Mouse (Mus musculus) neural tube, embryonic 11.5 days (tissue): Measurements from ENCODE around the gene Phpt1. TPM values are rescaled to one million over a fixed set of nuclear protein-coding genes. Genes with fewer than 3 reads are reported as not detected.

Experiments used
- ATAC-seq: fragments of 200-750 bp; cut with Nextera tagmentation; 2 replicates; pipeline ENCODE4 v1.8.0; 2017; ENCODE audit warnings: moderate number of reproducible peaks, mild to moderate bottlenecking, moderate TSS enrichment, moderate library complexity; ENCODE audit not compliant: insufficient read depth, low FRiP score, low TSS enrichment
- DNase-seq: peaks from one replicate; pipeline ENCODE4 v3.0.0-alpha.2; 2015; ENCODE audit warnings: low spot score
- H3K27ac ChIP-seq: fragments of 300-500 bp; sonication (generic); 2 replicates; pipeline ENCODE4 v1.5.1; 2014; ENCODE audit warnings: low read depth, mild to moderate bottlenecking, low read length
- H3K27me3 ChIP-seq: fragments of 300-500 bp; sonication (generic); 2 replicates; pipeline ENCODE4 v1.6.1; 2014; ENCODE audit warnings: mild to moderate bottlenecking, low read length, mixed read lengths; ENCODE audit not compliant: control insufficient read depth, insufficient read depth
- H3K36me3 ChIP-seq: fragments of 300-500 bp; sonication (generic); 2 replicates; pipeline ENCODE4 v1.6.1; 2014; ENCODE audit warnings: mild to moderate bottlenecking, low read length, moderate library complexity, mixed read lengths; ENCODE audit not compliant: control insufficient read depth, insufficient read depth
- H3K4me1 ChIP-seq: fragments of 300-500 bp; sonication (generic); 2 replicates; pipeline ENCODE4 v1.6.1; 2014; ENCODE audit warnings: low read length, mixed read lengths; ENCODE audit not compliant: control insufficient read depth, insufficient read depth
- H3K4me2 ChIP-seq: fragments of 300-500 bp; sonication (generic); 2 replicates; pipeline ENCODE4 v1.6.1; 2014; ENCODE audit warnings: low read depth, mild to moderate bottlenecking, moderate library complexity
- H3K4me3 ChIP-seq: fragments of 300-500 bp; sonication (generic); 2 replicates; pipeline ENCODE4 v1.5.1; 2014; ENCODE audit warnings: low read depth, low read length
- H3K9ac ChIP-seq: fragments of 300-500 bp; sonication (generic); 2 replicates; pipeline ENCODE4 v1.6.1; 2014; ENCODE audit warnings: mild to moderate bottlenecking, low read length
- H3K9me3 ChIP-seq: fragments of 300-500 bp; sonication (generic); 2 replicates; pipeline ENCODE4 v1.6.1; 2016; ENCODE audit warnings: low read length; ENCODE audit not compliant: control insufficient read depth
- whole genome bisulfite sequencing: fragments of 180-500 bp; shearing (Covaris S2); extraction: QIAGEN DNeasy Blood & Tissue Kit; methylation state at CpG from one replicate; pipeline ENCODE4 v1.1.7; 2014; 5-methylcytosine and 5-hydroxymethylcytosine counted together
- polyA plus RNA-seq: library from polyadenylated mRNA; unstranded; fragments of >200 nt; fragmentation: Nextera tagmentation; extraction: Ambion mirVana; gene quantifications from 2 replicates; pipeline ENCODE4 v1.2.1, GENCODE M21; 2014

Gene Phpt1
- polyA plus RNA-seq, 1 experiment from 2014 or later: 167 TPM

GRCm38 (mm10) chr2:25545996-25546810 is 28.8 kb downstream of the Phpt1 start:
- Histone ChIP-seq H3K4me2 (peak overlapping the region; percentile 63), H3K27me3 (no peaks in the 10 kb centered on the region), H3K4me3 (peak overlapping the region; percentile 62), H3K9ac (peak overlapping the region; percentile 61), H3K4me1 (peaks cover 5% of the 10 kb centered on the region), H3K9me3 (no peaks in the 10 kb centered on the region), H3K36me3 (no peaks in the 10 kb centered on the region), H3K27ac (peak overlapping the region; percentile 31; the same call in 1 of the 2 replicates)
- ATAC-seq (peak; percentile 64), DNase-seq (no peak)
- WGBS: 10% methylated on average over 36 of the region's 43 CpGs

GRCm38 (mm10) chr2:25541644-25542367 is 33.2 kb downstream of the Phpt1 start:
- Histone ChIP-seq H3K27ac (no peak overlapping the region), H3K36me3 (no peaks in the 10 kb centered on the region), H3K4me2 (no peak overlapping the region), H3K9ac (no peak overlapping the region), H3K4me3 (no peak overlapping the region), H3K27me3 (no peaks in the 10 kb centered on the region), H3K9me3 (no peaks in the 10 kb centered on the region), H3K4me1 (peaks cover 5% of the 10 kb centered on the region)
- ATAC-seq: no peak
- WGBS: 82% methylated on average over 10 of the region's 10 CpGs
- no peak for DNase-seq

DNA sequence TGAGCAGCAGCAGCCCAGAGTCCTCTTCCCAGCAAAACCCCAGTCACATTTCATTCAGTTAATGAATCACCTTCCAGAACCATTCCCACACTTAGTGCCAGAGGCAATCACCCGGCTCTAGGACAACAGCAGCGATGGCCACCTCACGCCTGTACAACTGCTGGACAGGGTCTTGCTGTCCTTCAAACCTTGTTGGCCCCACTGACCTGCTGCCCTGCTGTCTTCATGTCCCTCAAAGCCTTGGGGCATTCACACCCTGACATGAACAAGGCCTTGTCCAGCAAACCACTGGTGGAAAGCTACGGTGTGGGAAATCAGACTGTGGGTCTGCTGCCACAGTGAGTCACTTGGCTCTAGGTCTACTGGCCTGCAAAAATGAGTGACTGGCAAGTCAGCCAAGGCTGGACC is 34.5 kb downstream of the Phpt1 start:
- no peaks in the 10 kb centered on the region for H3K36me3 ChIP-seq
- no peak overlapping the region for H3K4me3 ChIP-seq
- no peak for DNase-seq
- H3K4me2 ChIP-seq: no peak overlapping the region
- no peaks in the 10 kb centered on the region for H3K4me1 ChIP-seq
- H3K27ac ChIP-seq: no peak overlapping the region
- no peaks in the 10 kb centered on the region for H3K27me3 ChIP-seq
- H3K9ac ChIP-seq: no peak overlapping the region
- 93% methylated on average over 4 of the region's 4 CpGs for WGBS
- no peaks in the 10 kb centered on the region for H3K9me3 ChIP-seq
- ATAC-seq: no peak

- DNase-seq: no peak
- Histone ChIP-seq H3K4me3 (no peak overlapping the region), H3K9me3 (no peaks in the 10 kb centered on the region), H3K27me3 (no peaks in the 10 kb centered on the region), H3K4me2 (no peak overlapping the region), H3K9ac (no peak overlapping the region), H3K4me1 (no peaks in the 10 kb centered on the region), H3K36me3 (no peaks in the 10 kb centered on the region; the same call in 1 of the 2 replicates), H3K27ac (no peak overlapping the region)
- WGBS: 90% methylated on average over 8 of the region's 8 CpGs
- no peak for ATAC-seq
These were observed 38.5 kb downstream of the Phpt1 start for GRCm38 (mm10) chr2:25536531-25536930.

DNA sequence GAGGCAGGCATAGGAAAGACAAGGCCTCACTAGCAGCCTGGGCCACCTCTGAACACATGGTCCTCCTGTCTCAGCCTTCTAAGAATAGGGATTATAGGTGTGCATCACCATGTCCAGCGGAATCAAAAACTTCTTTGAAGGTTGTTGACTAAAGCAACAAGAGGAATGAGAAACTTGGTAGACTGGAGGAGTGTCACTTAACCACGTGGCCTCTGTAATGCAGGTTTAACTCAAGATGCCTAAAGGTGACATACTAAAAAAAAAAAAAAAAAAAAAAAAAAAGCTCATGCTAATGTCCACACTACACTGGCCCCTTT is 40.2 kb downstream of the Phpt1 start:
- peaks cover 5% of the 10 kb centered on the region; the same call in 1 of the 2 replicates for H3K36me3 ChIP-seq
- DNase-seq: no peak

DNA sequence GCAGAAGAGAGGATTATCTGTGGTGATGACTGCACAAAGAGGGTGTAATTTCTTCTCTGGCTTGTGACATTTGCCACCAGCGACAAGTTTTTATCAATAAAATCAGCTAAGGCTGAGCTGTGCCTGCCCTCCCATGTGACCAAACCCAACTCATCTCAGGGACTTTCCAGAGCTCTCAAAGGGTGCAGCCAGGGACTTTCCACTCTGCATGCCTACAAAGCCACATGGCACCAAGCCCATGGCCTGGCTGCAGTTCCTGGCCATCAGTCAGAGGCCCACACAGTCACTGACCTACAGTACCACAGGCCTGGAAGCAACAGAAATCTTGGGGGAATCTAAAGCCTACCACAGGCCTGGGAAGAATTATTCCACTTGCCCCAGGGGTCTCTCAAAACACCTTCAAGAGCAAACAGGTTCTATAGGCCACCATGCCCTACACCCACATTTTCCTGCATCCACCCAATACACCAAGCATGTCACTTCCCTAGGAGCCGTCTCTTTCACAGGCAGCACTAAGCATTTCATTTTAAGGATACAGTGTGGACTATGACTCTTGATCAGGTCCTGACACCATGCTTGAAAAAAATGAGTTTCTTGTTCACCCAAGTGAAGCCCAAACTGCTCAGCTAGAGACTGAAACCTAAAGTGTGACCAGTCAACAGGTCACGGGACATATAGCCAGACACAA is 40.7 kb downstream of the Phpt1 start:
- Histone ChIP-seq H3K4me1 (no peaks in the 10 kb centered on the region), H3K36me3 (peaks cover 5% of the 10 kb centered on the region; the same call in 1 of the 2 replicates), H3K27ac (no peak overlapping the region), H3K9ac (no peak overlapping the region), H3K4me3 (no peak overlapping the region), H3K27me3 (no peaks in the 10 kb centered on the region), H3K4me2 (no peak overlapping the region), H3K9me3 (no peaks in the 10 kb centered on the region)
- no peak for ATAC-seq
- WGBS: 90% methylated on average over 3 of the region's 3 CpGs
- no peak for DNase-seq

More for the DNA sequence above, 40.2 kb downstream of the Phpt1 start:
- no peak for ATAC-seq
- H3K27me3 ChIP-seq: no peaks in the 10 kb centered on the region
- H3K9me3 ChIP-seq: no peaks in the 10 kb centered on the region
- H3K27ac ChIP-seq: no peak overlapping the region
- no peak overlapping the region for H3K9ac ChIP-seq
- H3K4me2 ChIP-seq: no peak overlapping the region
- H3K4me1 ChIP-seq: no peaks in the 10 kb centered on the region
- 87% methylated on average over 2 of the region's 2 CpGs for WGBS
- H3K4me3 ChIP-seq: no peak overlapping the region

GRCm38 (mm10) chr2:25533707-25534106 is 41.3 kb downstream of the Phpt1 start:
- no peak overlapping the region for H3K4me2 ChIP-seq
- no peak overlapping the region for H3K4me3 ChIP-seq
- H3K27ac ChIP-seq: no peak overlapping the region
- DNase-seq: no peak
- WGBS: 94% methylated on average over 2 of the region's 2 CpGs
- H3K36me3 ChIP-seq: peaks cover 7% of the 10 kb centered on the region; the same call in 1 of the 2 replicates
- H3K9me3 ChIP-seq: no peaks in the 10 kb centered on the region
- no peaks in the 10 kb centered on the region for H3K4me1 ChIP-seq
- H3K27me3 ChIP-seq: no peaks in the 10 kb centered on the region
- ATAC-seq: no peak
- no peak overlapping the region for H3K9ac ChIP-seq

DNA sequence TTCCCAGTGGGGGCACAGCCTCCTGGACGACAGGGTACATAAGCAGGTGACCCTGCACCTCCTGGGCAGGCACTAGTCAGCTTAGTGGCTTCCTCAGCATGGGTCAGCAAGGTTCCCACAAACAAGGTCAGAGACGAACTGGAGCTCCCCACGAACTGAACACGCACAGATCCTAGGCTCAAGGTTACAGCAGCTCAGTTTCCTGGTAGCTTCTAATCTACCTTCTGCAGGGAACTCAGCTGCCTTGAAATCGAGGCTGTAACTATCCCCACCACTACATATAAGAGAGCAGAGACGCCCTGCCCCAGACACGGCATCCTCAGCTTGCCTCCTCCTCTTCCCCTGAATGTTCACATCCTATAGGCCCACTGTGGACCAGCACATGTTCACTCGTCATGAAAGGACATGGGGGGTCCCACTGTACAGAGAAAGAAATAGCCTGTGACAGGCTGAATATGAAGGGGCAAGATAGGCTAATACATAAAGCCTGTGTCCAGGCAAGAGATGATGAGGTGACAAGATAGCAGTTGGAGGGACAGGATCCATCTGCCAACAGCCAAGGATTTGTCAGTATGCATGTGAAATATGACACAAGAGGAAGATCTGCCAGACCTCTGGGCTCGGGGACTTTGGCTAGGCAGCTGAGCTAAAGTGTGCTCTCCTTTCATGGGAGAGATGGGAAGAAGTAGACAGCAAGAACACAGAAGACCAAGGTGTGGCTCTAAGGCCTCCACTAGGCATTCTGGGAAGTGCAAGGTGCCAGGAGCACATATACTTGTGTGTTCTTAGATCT is 48.3 kb downstream of the Phpt1 start:
- Histone ChIP-seq H3K9ac (no peak overlapping the region), H3K36me3 (peaks cover 34% of the 10 kb centered on the region), H3K9me3 (no peaks in the 10 kb centered on the region), H3K4me2 (no peak overlapping the region), H3K27ac (no peak overlapping the region), H3K4me1 (no peaks in the 10 kb centered on the region), H3K27me3 (no peaks in the 10 kb centered on the region), H3K4me3 (no peak overlapping the region)
- WGBS: 85% methylated on average over 9 of the region's 9 CpGs
- no peak for DNase-seq
- ATAC-seq: no peak
